Mouse (Mus musculus): ENCODE measurements around the gene Dcun1d4.
"Not testable (repeated sequence)": the region's sequence is repeated elsewhere in the genome, so short reads cannot be mapped to it uniquely, and the experiment has no call there.

The Dcun1d4 gene

GRCm38 (mm10) chr5:73547252-73547651, 66.5 kb downstream of the Dcun1d4 start:
- no peak for DNase-seq (ENCODE audit: low spot score)

GRCm38 (mm10) chr5:73548237-73548636, 67.4 kb downstream of the Dcun1d4 start:
- no peak for DNase-seq (ENCODE audit: low spot score)

DNA sequence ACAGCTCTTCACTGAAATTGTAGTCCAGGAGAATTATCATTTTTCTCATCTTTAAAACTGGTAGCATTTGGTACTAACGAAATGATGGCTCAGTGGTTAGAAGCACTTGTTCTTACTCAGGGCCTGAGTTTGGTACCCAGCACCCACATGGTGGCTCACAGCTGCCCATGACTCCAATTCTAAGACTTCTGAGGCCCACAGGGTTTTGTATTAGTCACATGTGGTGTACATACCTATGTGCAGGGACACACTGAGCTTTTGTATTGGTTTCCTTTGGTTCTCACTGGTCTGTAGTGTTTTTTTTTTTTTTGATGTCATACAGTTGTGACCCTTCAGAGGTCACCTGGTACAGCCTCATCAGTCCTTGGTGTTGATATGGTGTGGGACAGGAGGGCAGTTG, 68.0 kb downstream of the Dcun1d4 start:
- DNase-seq (ENCODE audit: low spot score): no peak

- no peak for DNase-seq (ENCODE audit: low spot score)
Observed at GRCm38 (mm10) chr5:73551836-73552235, 71.0 kb downstream of the Dcun1d4 start.

GRCm38 (mm10) chr5:73553903-73554302, 73.1 kb downstream of the Dcun1d4 start:
- DNase-seq (ENCODE audit: low spot score): no peak

DNA sequence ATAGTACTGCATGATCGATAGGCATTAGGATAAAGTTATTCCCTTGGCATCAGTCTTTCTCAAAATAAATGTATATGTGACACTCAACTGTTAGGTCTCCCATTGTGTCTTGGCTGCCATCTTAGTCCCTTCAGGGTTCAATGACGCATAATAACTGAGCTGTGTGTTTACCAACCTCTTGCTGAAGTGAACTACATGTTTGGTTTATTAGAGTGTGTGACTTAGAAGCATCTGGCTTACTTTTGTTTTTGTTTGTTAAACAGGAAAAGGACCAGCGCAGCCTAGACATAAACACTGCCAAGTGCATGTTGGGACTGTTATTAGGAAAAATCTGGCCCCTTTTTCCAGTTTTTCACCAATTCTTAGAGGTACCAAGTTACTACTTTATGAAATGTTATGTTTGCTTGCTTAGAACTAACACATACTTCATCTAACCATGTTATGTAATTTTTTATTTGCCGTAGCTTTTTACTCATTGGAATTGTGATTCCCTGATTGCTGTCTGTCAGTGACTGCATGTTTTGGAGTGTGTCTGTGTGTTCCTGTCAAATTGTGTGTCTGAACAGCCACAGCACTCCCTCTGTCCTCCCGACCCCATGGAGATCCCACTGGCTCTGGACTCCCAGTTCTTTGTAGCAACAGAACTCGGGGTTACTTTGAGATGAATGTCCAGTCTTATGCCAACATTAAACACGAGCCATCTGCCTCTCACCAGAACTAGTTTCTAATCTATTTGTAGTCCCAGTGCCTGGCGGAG, 74.5 kb downstream of the Dcun1d4 start:
- no peak for DNase-seq (ENCODE audit: low spot score)

GRCm38 (mm10) chr5:73556733-73557425, 76.1 kb downstream of the Dcun1d4 start:
- DNase-seq (ENCODE audit: low spot score): no peak

- DNase-seq (ENCODE audit: low spot score): no peak
Observed at GRCm38 (mm10) chr5:73558756-73559155, 78.0 kb downstream of the Dcun1d4 start.

DNA sequence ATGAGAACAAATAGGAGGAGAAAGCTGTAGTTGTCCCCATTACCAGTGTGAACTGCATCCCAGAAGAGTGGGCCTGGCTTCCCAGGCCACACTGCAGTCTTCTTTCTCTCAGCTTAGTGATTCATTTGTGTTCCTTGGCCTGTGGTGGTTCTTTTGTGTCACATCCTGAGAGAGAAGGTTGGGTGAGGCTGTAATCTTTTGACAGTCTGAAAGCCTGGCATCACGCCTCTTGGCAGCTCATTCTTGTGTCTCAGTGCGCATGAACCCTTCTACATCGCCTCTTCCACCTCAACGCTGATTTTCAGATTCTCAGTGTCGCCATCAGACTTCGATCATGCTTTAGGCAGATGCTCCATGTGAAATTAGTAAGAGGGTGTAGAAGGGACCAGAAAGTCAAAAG, 83.2 kb downstream of the Dcun1d4 start:
- no peak for DNase-seq (ENCODE audit: low spot score)

- no peak for DNase-seq (ENCODE audit: low spot score)
Observed at GRCm38 (mm10) chr5:73566119-73566518, 85.3 kb downstream of the Dcun1d4 start.

DNA sequence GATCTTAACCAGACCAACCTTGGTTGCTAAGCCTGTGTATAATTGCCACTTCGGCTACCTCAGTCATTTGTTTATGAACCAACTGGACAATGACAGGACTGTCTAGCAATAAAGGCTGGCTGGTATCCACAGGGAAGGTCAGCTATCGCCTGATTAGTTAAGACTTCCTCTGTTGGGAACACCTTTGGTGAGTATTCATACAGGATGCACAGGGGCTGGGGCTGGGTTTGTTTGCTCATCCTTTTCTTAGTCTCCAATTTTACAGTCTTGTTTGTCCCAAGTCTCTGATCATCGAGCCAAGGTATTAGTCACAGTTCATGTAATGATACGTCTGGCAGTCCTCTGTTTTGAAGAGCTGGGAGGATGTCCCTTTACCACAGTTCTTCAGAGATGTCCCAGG, 86.1 kb downstream of the Dcun1d4 start:
- DNase-seq (ENCODE audit: low spot score): no peak

GRCm38 (mm10) chr5:73569181-73569580, 88.4 kb downstream of the Dcun1d4 start:
- DNase-seq (ENCODE audit: low spot score): no peak

- no peak for DNase-seq (ENCODE audit: low spot score)
Observed at GRCm38 (mm10) chr5:73571395-73572156, 90.8 kb downstream of the Dcun1d4 start.

- no peak for DNase-seq (ENCODE audit: low spot score)
Observed at GRCm38 (mm10) chr5:73572846-73573245, 92.0 kb downstream of the Dcun1d4 start.

DNA sequence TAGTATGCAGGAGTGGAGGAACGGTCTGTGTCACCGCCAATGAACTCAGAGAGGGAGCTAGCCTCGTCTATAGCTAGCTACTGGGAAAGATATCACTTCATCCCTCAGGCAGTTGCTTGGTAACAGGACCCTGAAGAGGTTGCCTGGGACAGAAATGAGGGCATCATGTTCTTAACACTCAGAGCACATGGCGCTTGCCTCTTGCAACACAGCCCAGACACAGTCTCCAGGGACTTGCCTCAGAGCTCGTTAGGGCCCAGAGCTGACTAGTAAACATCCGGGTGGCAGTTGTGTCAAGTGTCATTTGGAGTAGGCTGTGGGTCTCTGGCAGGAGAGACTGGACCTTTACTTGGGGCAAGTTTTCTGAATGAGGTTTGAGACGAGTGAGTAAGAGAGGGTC, 93.0 kb downstream of the Dcun1d4 start:
- DNase-seq (ENCODE audit: low spot score): peak; percentile 20

DNA sequence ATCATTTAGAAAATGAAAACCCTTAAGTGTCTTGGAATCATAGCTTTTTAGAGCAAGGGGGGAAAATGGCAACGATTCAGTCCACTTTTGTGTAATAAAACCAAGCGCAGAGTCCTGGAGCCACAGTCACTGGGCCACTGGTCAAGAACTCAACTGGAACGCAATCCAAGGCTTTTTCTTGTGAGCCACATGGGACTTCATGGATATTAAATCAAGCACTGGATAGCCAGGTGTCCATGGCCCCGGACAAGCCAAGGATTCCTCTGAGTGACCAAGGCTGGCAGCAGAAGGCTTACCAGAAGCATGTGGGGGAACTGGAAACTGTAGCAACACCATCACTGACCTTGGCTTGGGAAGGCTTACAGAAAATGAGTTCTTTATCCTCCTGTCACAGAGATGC, 93.8 kb downstream of the Dcun1d4 start:
- no peak for DNase-seq (ENCODE audit: low spot score)

DNA sequence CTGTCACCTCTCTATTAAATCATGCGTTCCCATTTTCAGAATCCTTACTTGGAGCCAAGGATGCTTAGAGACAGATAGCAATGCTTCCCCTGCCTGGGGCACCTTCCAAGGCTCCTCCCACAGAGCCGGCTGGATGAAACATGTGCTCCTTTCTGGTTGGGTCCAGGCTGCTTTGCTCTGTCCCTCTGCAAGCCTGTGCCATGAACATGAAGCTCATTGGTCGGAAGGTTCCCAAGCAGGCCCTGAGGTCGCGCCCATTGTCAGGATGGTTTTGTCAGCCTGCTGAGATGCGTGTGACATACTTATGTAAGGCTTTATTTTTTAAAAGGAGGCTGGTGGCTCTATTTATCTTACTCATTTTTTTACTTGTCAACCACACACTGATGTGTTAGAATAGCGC, 95.9 kb downstream of the Dcun1d4 start:
- no peak for DNase-seq (ENCODE audit: low spot score)

- no peak for DNase-seq (ENCODE audit: low spot score)
Observed at GRCm38 (mm10) chr5:73578131-73578530, 97.3 kb downstream of the Dcun1d4 start.

DNA sequence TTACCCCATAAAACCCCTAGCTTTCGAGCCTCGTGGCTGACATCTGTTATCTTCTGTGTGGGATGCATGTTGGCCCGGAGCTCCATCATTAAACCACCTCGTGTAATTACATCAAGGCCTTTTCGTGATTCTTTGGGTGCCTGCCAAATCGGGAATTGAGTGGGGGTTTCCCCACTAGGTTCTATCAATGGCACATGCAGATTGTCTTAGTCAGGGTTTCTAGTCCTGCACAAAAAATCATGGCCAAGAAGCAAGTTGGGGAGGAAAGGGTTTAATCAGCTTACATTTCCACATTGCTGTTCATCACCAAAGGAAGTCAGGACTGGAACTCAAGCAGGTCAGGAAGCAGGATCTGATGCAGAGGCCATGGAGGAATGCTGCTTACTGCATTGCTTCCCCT, 103.2 kb downstream of the Dcun1d4 start:
- DNase-seq (ENCODE audit: low spot score): not testable (repeated sequence)

DNA sequence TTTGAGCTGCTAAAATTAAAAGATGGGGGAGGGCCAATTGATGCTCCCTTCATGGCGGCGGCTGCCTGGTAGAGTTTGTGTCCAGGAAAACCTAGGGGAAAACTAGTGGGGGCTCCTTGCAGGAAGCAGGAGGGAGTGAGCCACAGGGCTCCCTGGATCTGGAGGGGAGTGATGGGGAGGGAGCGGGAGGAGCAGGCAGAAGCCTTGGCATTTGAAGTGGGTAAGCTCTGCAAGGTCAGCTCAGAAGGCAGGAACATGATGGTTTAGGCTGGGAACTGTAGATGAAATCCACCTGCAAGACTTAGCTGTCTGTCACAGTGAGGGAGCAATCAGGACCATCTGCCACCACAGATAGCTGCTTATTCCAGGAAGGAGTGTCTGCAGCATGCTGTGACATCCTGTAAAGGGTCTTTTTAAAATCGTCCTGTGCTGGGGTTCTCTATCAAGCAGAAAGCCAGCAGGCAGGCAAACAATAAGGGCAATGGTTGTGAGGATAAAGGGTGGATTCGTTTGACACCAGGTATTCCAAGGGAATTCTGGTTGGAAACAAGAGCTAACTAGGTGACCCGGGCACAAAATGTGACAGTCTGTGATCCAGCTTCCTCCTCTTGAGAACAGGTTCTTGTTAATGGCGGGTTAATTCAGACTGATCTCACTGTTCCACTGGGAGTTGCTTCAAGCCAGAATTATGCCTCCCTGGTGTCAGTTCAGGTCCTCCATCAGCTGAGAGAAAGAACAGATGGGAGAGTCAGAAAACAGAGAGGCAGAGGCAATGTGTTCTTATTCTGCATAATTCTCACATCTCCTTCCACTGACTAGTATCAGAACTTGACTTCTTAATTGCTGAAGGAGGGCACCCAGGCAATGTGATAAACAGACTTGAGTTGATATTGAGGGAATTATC, 104.7 kb downstream of the Dcun1d4 start:
- DNase-seq (ENCODE audit: low spot score): no peak

DNA sequence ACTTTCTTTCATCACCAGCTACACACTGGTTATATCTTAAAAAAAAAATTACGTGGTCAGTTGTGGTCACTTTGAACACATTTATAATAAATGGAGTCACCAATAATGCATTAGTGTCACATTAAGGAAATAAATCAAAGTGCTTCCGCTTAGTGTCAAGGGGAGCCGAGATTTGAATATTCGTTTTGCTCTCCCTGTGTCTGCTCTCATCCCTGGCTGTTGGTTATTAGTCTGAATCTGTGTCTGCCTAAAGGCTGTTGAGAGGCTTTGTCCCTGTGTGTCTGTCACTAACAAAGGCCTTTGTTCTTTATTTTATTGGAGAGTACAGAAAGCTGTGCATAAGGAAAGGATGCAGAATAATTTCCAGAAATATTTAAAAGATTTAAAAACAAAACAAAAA, 105.8 kb downstream of the Dcun1d4 start:
- DNase-seq (ENCODE audit: low spot score): no peak

DNA sequence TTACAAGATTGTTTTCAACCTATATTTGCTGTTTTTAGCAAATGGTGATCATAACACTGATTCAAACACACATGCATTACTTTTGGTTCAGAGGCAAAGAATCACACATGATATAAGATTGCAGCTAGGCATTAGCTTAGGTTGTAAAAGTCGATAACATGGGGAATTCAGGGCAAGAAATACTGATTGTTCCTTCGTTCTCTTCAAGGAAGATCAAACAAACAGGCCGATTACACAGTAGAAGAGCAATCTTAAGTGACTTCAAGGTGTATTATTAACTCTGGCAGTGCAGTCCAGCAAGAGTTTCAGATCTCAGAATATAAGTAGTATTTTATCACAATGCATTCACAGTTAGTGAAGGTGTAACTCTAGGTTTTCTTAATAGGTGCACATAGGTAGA, 106.3 kb downstream of the Dcun1d4 start:
- DNase-seq (ENCODE audit: low spot score): no peak

All from retina, embryonic 14.5 days (tissue).